Mouse (Mus musculus) C2C12 (cell line): Measurements from ENCODE around the gene Prrt4.

ENCODE experiments used
- CEBPB ChIP-seq: IDR thresholded peaks from one replicate; pipeline ENCODE4 v1.6.1; 2011; ENCODE audit warnings: low read depth, mild to moderate bottlenecking, control low read depth, moderate library complexity
- CTCF ChIP-seq: IDR thresholded peaks from one replicate; pipeline ENCODE4 v1.5.1; 2011; ENCODE audit not compliant: control insufficient read depth, insufficient read depth, insufficient read length
- FOSL1 ChIP-seq: IDR thresholded peaks from one replicate; pipeline ENCODE4 v1.8.0; 2011; ENCODE audit warnings: mild to moderate bottlenecking, low read length; ENCODE audit not compliant: poor library complexity, insufficient read depth, severe bottlenecking
- USF1 ChIP-seq: IDR thresholded peaks from one replicate; pipeline ENCODE4 v1.6.1; 2011; ENCODE audit warnings: low read depth, mild to moderate bottlenecking, control low read depth, moderate library complexity

DNA sequence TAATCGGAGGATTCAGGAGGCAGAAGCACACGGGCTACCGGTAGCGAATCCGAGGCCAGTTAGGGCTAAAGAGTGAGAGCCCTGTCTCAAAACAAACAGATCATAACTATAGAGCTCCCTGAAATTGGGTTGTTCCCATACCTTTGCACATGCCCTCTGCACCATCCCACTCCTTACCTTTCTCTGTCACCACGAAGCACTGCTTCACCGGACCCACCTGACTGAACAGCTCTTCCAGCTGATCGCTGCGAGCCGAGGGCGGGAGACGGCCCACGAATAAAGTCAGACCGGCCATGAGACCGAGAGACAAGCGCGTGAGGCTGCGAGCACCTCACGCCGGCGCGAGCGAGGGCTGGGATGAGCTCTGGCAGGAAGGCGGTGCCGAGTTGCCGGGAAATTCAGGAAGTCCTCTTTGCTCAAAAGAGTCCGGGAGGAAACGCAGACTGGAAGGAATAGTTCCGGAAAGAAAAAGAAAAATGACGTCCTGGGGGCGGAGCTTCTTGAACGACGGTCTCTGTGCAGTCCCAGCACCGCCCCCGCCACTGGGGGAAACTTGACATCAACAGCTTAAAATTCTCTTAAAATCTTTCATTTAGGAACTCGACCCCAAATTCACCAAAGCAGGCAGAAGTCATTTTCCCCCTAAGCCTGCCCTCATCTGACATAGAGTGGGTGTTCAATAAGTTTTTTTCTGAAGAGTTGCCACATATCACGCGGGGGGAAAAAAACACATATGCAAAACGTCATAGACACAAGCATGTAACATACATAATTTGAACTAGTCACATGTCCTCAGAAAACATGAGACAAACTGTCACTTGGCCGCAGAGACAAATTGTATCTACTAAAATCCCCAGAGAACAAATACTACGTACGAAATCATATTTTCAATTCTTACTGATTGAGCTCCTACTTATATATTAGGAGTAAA, 14.8 kb downstream of the Prrt4 start, which contains the start of gene Rbm28:
- no peak for TF ChIP-seq CTCF
- no peak for TF ChIP-seq FOSL1
- TF ChIP-seq USF1 = no peak
- TF ChIP-seq CEBPB = no peak
